Mouse (Mus musculus) embryonic facial prominence, embryonic 12.5 days (tissue): ENCODE measurements around the gene Ttll10. TPM values are rescaled to one million over a fixed set of nuclear protein-coding genes. Genes with fewer than 3 reads are reported as not detected.

Experiments
- ATAC-seq: fragments of 200-750 bp; cut with Nextera tagmentation; 2 replicates; pipeline ENCODE4 v1.8.0; 2017; ENCODE audit not compliant: insufficient number of reproducible peaks, insufficient read depth, low FRiP score, low TSS enrichment
- H3K27ac ChIP-seq: fragments of 300-500 bp; sonication (generic); 2 replicates; pipeline ENCODE4 v1.5.1; 2016; ENCODE audit warnings: mild to moderate bottlenecking
- H3K27me3 ChIP-seq: fragments of 300-500 bp; sonication (generic); 2 replicates; pipeline ENCODE4 v1.6.1; 2016; ENCODE audit warnings: mild to moderate bottlenecking, moderate library complexity
- H3K36me3 ChIP-seq: fragments of 300-500 bp; sonication (generic); 2 replicates; pipeline ENCODE4 v1.6.1; 2016; ENCODE audit warnings: mild to moderate bottlenecking
- H3K4me1 ChIP-seq: fragments of 300-500 bp; sonication (generic); 2 replicates; pipeline ENCODE4 v1.6.1; 2016
- H3K4me2 ChIP-seq: fragments of 300-500 bp; sonication (generic); replicated peaks from 2 replicates; pipeline ENCODE4 v1.6.1; 2016; ENCODE audit warnings: mild to moderate bottlenecking, moderate library complexity
- H3K4me3 ChIP-seq: fragments of 300-500 bp; sonication (generic); 2 replicates; pipeline ENCODE4 v1.5.1; 2016; ENCODE audit warnings: mild to moderate bottlenecking
- H3K9ac ChIP-seq: fragments of 300-500 bp; sonication (generic); 2 replicates; pipeline ENCODE4 v1.6.1; 2016; ENCODE audit warnings: mild to moderate bottlenecking, moderate library complexity
- H3K9me3 ChIP-seq: fragments of 300-500 bp; sonication (generic); 2 replicates; pipeline ENCODE4 v1.6.1; 2016; ENCODE audit warnings: mild to moderate bottlenecking, moderate library complexity
- WGBS: fragments of 180-500 bp; shearing (Covaris S2); methylation state at CpG from one replicate; pipeline ENCODE4 v1.1.7; 2016; 5-methylcytosine and 5-hydroxymethylcytosine counted together
- polyA plus RNA-seq: library from polyadenylated mRNA; unstranded; fragments of >200 nt; fragmentation: Nextera tagmentation; extraction: Ambion mirVana; gene quantifications from 2 replicates; pipeline ENCODE4 v1.2.1, GENCODE M21; 2016

The Ttll10 gene
- polyA plus RNA-seq, 1 experiment from 2014 or later: 1.0 TPM

- Histone ChIP-seq H3K4me1 (no peaks in the 10 kb centered on the region), H3K9ac (no peak overlapping the region), H3K36me3 (no peaks in the 10 kb centered on the region), H3K27me3 (no peaks in the 10 kb centered on the region), H3K4me3 (no peak overlapping the region), H3K9me3 (no peaks in the 10 kb centered on the region), H3K27ac (no peak overlapping the region), H3K4me2 (no peak overlapping the region)
- ATAC-seq: no peak
- WGBS: 84% methylated on average over 9 of the region's 9 CpGs
Measured at GRCm38 (mm10) chr4:156064510-156064897, 5.3 kb upstream of the Ttll10 start.

- Histone ChIP-seq H3K27ac (no peak overlapping the region), H3K27me3 (no peaks in the 10 kb centered on the region; the same call in 1 of the 2 replicates), H3K4me1 (no peaks in the 10 kb centered on the region), H3K9ac (no peak overlapping the region), H3K4me3 (no peak overlapping the region), H3K9me3 (no peaks in the 10 kb centered on the region), H3K4me2 (no peak overlapping the region), H3K36me3 (no peaks in the 10 kb centered on the region)
- no peak for ATAC-seq
- 10% methylated on average over 4 of the region's 4 CpGs for WGBS
Measured at GRCm38 (mm10) chr4:156063861-156064509, 4.8 kb upstream of the Ttll10 start.

GRCm38 (mm10) chr4:156059713-156060112 is 499 bp upstream of the Ttll10 start:
- Histone ChIP-seq H3K4me3 (peak overlapping the region; percentile 30), H3K27me3 (no peaks in the 10 kb centered on the region; the same call in 1 of the 2 replicates), H3K27ac (peak overlapping the region; percentile 43), H3K9ac (no peak overlapping the region), H3K4me1 (no peaks in the 10 kb centered on the region), H3K4me2 (peak overlapping the region; percentile 22; the same call in 1 of the 2 replicates), H3K9me3 (no peaks in the 10 kb centered on the region), H3K36me3 (no peaks in the 10 kb centered on the region)
- ATAC-seq: peak; percentile 85
- 30% methylated on average over 10 of the region's 10 CpGs for WGBS

- H3K36me3 ChIP-seq: no peaks in the 10 kb centered on the region
- WGBS: 70% methylated on average over 9 of the region's 9 CpGs
- H3K9me3 ChIP-seq: no peaks in the 10 kb centered on the region
- ATAC-seq: no peak
- peak overlapping the region; percentile 17; the same call in 1 of the 2 replicates for H3K9ac ChIP-seq
- H3K27me3 ChIP-seq: no peaks in the 10 kb centered on the region; the same call in 1 of the 2 replicates
- H3K4me3 ChIP-seq: peak overlapping the region; percentile 30
- H3K4me1 ChIP-seq: no peaks in the 10 kb centered on the region
- H3K27ac ChIP-seq: peak overlapping the region; percentile 43
- H3K4me2 ChIP-seq: peak overlapping the region; percentile 22
Measured at GRCm38 (mm10) chr4:156058826-156059225, 388 bp downstream of the Ttll10 start.

- H3K27me3 ChIP-seq: no peaks in the 10 kb centered on the region; the same call in 1 of the 2 replicates
- H3K9me3 ChIP-seq: no peaks in the 10 kb centered on the region
- H3K27ac ChIP-seq: no peak overlapping the region
- ATAC-seq: no peak
- H3K4me1 ChIP-seq: no peaks in the 10 kb centered on the region
- H3K4me3 ChIP-seq: peak overlapping the region; percentile 30; the same call in 1 of the 2 replicates
- H3K4me2 ChIP-seq: peak overlapping the region; percentile 29
- no peak overlapping the region; the same call in 1 of the 2 replicates for H3K9ac ChIP-seq
- no peaks in the 10 kb centered on the region for H3K36me3 ChIP-seq
- WGBS: 52% methylated on average over 10 of the region's 10 CpGs
Measured at GRCm38 (mm10) chr4:156057702-156058101, 1.5 kb downstream of the Ttll10 start.

GRCm38 (mm10) chr4:156055173-156055572 is 4.0 kb downstream of the Ttll10 start:
- WGBS: 95% methylated on average over 5 of the region's 5 CpGs
- Histone ChIP-seq H3K4me1 (no peaks in the 10 kb centered on the region), H3K4me2 (no peak overlapping the region)

GRCm38 (mm10) chr4:156054606-156055005 is 4.6 kb downstream of the Ttll10 start:
- Histone ChIP-seq H3K4me3 (no peak overlapping the region), H3K9ac (no peak overlapping the region)
- WGBS: 89% methylated on average over 6 of the region's 6 CpGs

More at GRCm38 (mm10) chr4:156055173-156055572, 4.0 kb downstream of the Ttll10 start:
- Histone ChIP-seq H3K27ac (no peak overlapping the region), H3K9me3 (no peaks in the 10 kb centered on the region), H3K27me3 (no peaks in the 10 kb centered on the region; the same call in 1 of the 2 replicates), H3K9ac (no peak overlapping the region), H3K36me3 (no peaks in the 10 kb centered on the region), H3K4me3 (no peak overlapping the region)
- no peak for ATAC-seq

GRCm38 (mm10) chr4:156054130-156054529 is 5.1 kb downstream of the Ttll10 start:
- Histone ChIP-seq H3K36me3 (no peaks in the 10 kb centered on the region), H3K27me3 (no peaks in the 10 kb centered on the region; the same call in 1 of the 2 replicates), H3K9me3 (no peaks in the 10 kb centered on the region), H3K4me1 (no peaks in the 10 kb centered on the region), H3K27ac (no peak overlapping the region), H3K9ac (no peak overlapping the region), H3K4me2 (no peak overlapping the region), H3K4me3 (no peak overlapping the region)
- WGBS: 90% methylated on average over 4 of the region's 4 CpGs
- no peak for ATAC-seq

More at GRCm38 (mm10) chr4:156054606-156055005, 4.6 kb downstream of the Ttll10 start:
- no peak overlapping the region for H3K4me2 ChIP-seq
- no peaks in the 10 kb centered on the region for H3K9me3 ChIP-seq
- no peak overlapping the region for H3K27ac ChIP-seq
- no peak for ATAC-seq
- H3K36me3 ChIP-seq: no peaks in the 10 kb centered on the region
- H3K4me1 ChIP-seq: no peaks in the 10 kb centered on the region
- no peaks in the 10 kb centered on the region; the same call in 1 of the 2 replicates for H3K27me3 ChIP-seq

- no peak for ATAC-seq
- 81% methylated on average over 4 of the region's 4 CpGs for whole genome bisulfite sequencing
- no peaks in the 10 kb centered on the region for H3K9me3 ChIP-seq
- no peaks in the 10 kb centered on the region for H3K27me3 ChIP-seq
- no peak overlapping the region for H3K4me2 ChIP-seq
- no peak overlapping the region for H3K27ac ChIP-seq
- H3K4me1 ChIP-seq: no peaks in the 10 kb centered on the region
- H3K36me3 ChIP-seq: no peaks in the 10 kb centered on the region
- H3K9ac ChIP-seq: no peak overlapping the region
- H3K4me3 ChIP-seq: no peak overlapping the region
Measured at GRCm38 (mm10) chr4:156053113-156053512, 6.1 kb downstream of the Ttll10 start.

- H3K27ac ChIP-seq: no peak overlapping the region
- H3K4me2 ChIP-seq: no peak overlapping the region
- no peaks in the 10 kb centered on the region for H3K9me3 ChIP-seq
- H3K9ac ChIP-seq: no peak overlapping the region
- H3K36me3 ChIP-seq: no peaks in the 10 kb centered on the region
- WGBS: 76% methylated on average over 6 of the region's 6 CpGs
- H3K27me3 ChIP-seq: no peaks in the 10 kb centered on the region
- no peaks in the 10 kb centered on the region for H3K4me1 ChIP-seq
- no peak for ATAC-seq
- H3K4me3 ChIP-seq: no peak overlapping the region
Measured at GRCm38 (mm10) chr4:156050391-156050980, 8.7 kb downstream of the Ttll10 start.

GRCm38 (mm10) chr4:156049779-156050178 is 9.4 kb downstream of the Ttll10 start:
- no peak overlapping the region for H3K9ac ChIP-seq
- no peak overlapping the region for H3K4me2 ChIP-seq
- H3K4me3 ChIP-seq: no peak overlapping the region
- no peaks in the 10 kb centered on the region for H3K36me3 ChIP-seq
- no peaks in the 10 kb centered on the region for H3K4me1 ChIP-seq
- no peaks in the 10 kb centered on the region for H3K27me3 ChIP-seq
- H3K9me3 ChIP-seq: no peaks in the 10 kb centered on the region
- no peak for ATAC-seq
- 83% methylated on average over 3 of the region's 3 CpGs for WGBS
- no peak overlapping the region for H3K27ac ChIP-seq

GRCm38 (mm10) chr4:156044754-156045153 is 14.5 kb downstream of the Ttll10 start:
- ATAC-seq: no peak
- H3K36me3 ChIP-seq: no peaks in the 10 kb centered on the region
- no peaks in the 10 kb centered on the region for H3K9me3 ChIP-seq
- 47% methylated on average over 5 of the region's 5 CpGs for WGBS
- H3K27me3 ChIP-seq: no peaks in the 10 kb centered on the region
- no peaks in the 10 kb centered on the region for H3K4me1 ChIP-seq
- no peak overlapping the region for H3K9ac ChIP-seq
- H3K4me2 ChIP-seq: no peak overlapping the region
- H3K27ac ChIP-seq: no peak overlapping the region
- no peak overlapping the region for H3K4me3 ChIP-seq
